Mouse (Mus musculus) Patski (cell line): ENCODE data around the gene Metap2. TPM values are rescaled to one million over a fixed set of nuclear protein-coding genes. Genes with fewer than 3 reads are reported as not detected.
A peak's percentile ranks its signal among the peaks of the same experiment; 100 is the strongest.

ENCODE experiments used
- ATAC-seq: fragments of 100-300 bp; one replicate; pipeline ENCODE4 v1.8.0; 2021
- CTCF ChIA-PET: fragments of 350-600 bp; sonication (Branson Sonifier 250); formaldehyde crosslinking; loops from one replicate; lab custom pipeline; 2022; ENCODE audit warnings: inconsistent platforms; lab: Charles Lee
- POLR2A ChIA-PET: fragments of 350-600 bp; sonication (Branson Sonifier 250); formaldehyde crosslinking; loops from one replicate; lab custom pipeline; 2022; ENCODE audit warnings: antibody characterized with exemption, inconsistent platforms; lab: Charles Lee
- DNase-seq: peaks from one replicate; pipeline ENCODE4 v3.0.0-alpha.2; 2011; ENCODE audit warnings: low read depth, low spot score
- H3K27me3 ChIP-seq: fragments of 371-371 bp; one replicate; pipeline ENCODE4 v1.5.1; 2021
- CTCF ChIP-seq: fragments of 100-300 bp; IDR thresholded peaks from one replicate; pipeline ENCODE4 v1.5.1; 2021
- in situ Hi-C: fragments of 300-500 bp; cut with MboI; formaldehyde crosslinking; loops from 3 replicates; pipeline ENCODE4 v1.11.1; 2018; ENCODE audit warnings: low pct_unique_long_range_greater_than_20kb, mixed read lengths
- polyA plus RNA-seq: library from polyadenylated mRNA; unstranded; gene quantifications from one replicate; pipeline ENCODE4 v1.2.3, GENCODE M21; 2021

Metap2 gene
- polyA plus RNA-seq: 282 TPM

DNA sequence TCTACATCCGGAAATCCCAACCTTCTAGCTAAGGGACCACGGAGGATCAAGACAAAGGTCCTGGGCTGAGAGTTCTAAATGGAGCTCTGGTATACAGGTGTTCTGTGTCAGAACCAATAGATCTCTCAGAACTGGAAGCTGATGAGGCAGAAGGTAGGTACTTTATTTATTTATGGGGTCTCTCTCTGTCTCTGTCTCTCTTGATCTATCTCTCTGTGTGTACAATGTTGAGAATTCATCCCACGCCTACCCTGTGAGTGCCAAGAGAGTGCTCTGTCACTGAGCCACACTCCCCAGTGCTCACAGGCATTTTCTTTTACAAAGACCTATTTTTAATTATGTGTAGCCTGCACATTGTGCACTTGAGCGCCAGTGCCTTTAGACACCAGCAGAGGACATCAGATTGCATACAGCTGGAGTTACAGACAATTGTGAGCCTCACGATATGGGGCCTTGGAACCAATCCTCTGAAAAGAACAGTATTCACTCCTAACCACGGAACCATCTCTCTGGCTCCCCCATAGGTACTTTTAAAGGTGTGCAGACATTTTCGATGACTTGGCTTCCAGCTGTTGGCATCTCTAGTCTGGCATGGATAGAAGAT lies at the start of gene Metap2:
TSS of gene Metap2 (minus strand) at position 51 of the 604 bp plus-strand sequence.
- ChIA-PET CTCF (no interaction called here), POLR2A (no interaction called here)
- TF ChIP-seq CTCF: no peak
- DNase-seq (no peak), ATAC-seq (no peak)
- in situ Hi-C loops: no loop called here
- H3K27me3 ChIP-seq: no peaks in the 10 kb centered on the region

DNA sequence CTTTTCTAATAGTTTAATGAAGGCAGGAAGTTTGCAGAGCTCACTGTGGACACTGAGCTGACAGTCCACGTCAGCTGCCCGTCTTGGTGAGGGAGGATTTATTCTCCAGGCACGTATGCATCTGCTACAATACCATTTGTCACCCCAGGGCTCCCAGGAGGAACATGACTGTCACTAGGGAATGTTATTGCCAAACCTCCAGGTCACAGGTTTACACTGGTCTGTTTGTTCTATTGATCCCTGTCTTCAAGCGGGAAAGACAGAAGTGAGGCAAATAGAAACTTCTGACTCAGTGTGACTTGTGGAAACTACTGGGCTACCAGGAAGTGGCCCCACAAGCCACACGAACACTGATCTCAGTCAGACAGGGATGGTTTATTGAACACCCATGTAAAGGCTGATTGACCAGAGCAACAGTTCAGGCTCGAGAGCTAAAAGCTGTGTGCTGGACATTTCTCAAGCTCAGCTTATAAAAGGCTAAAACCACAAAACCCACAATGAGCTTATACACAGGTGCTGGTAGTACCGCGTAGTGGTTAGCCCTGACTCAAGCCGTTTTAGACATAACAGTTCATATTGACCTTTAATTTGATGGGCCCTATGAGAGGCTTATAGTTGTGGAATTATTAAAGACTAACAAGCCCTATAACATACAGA lies 49.1 kb upstream of the Metap2 start:
- POLR2A ChIA-PET: interaction anchor here (0.9 kb wide), 1 partner anchor 11 kb away, joined by 3 read pairs; no protein-coding TSS in a partner anchor
- no peaks in the 10 kb centered on the region for H3K27me3 ChIP-seq
- in situ Hi-C loops: loop anchor here (5.0 kb wide), 1 partner anchor 166 kb away; no protein-coding TSS in a partner anchor
- no peak for TF ChIP-seq CTCF
- DNase-seq: no peak
- peak; percentile 27 for ATAC-seq
- CTCF ChIA-PET: interaction anchor here (0.9 to 1.1 kb wide), 2 partner anchors 7 to 171 kb away, joined by 3 read pairs; no protein-coding TSS in a partner anchor

DNA sequence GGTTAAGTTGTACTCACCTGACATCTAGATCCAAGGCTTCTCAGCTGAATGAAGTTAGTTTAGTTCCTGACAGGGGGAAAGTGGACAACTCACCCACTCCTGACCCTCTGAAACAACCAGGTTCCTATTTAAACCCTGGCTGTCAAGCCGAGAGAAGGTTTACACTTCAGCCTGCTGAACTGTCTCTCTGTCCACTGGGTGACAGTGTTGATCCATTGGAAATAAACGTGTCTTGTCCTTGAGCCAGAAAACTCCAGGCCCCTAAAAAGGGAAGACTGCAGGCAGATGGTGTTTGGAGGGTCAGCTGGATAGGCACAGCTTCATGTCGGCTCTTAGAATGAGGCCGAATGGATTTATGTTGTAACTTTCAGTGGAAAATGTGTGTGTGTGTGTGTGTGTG lies 48.5 kb upstream of the Metap2 start:
- no peak for ATAC-seq
- CTCF ChIA-PET: interaction anchor here (0.7 to 1.5 kb wide), 5 partner anchors 8 to 463 kb away, joined by 3 to 6 read pairs (median 3); no protein-coding TSS in a partner anchor
- in situ Hi-C loops: loop anchor here (5.0 kb wide), 1 partner anchor 167 kb away; no protein-coding TSS in a partner anchor
- DNase-seq: no peak
- POLR2A ChIA-PET: interaction anchor here (0.9 kb wide), 1 partner anchor 11 kb away, joined by 3 read pairs; no protein-coding TSS in a partner anchor
- TF ChIP-seq CTCF: peak; percentile 87
- H3K27me3 ChIP-seq: no peaks in the 10 kb centered on the region

DNA sequence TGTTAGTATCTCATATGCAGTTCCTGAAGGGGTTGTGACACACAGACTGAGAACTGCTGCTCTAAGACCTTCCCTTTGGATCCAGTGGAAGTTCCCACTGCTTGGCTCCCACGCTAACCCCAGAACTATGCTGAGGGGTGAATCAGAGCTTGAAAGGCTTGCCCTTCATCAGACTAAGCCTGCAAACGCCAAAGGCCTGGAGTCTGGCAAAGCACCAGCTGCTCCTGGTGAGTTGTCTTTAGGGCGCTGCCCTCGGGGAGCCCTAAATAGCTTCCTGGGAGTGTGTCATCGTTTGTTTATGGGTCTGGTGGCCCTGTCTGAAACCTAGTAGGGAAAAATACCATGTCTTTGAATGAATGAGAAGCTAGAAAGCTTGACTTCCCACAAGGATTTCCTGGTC lies 47.3 kb upstream of the Metap2 start:
- TF ChIP-seq CTCF: no peak
- DNase-seq (peak; percentile 98), ATAC-seq (peak; percentile 94)
- H3K27me3 ChIP-seq: no peaks in the 10 kb centered on the region
- in situ Hi-C loops: no loop called here
- ChIA-PET POLR2A (no interaction called here), CTCF (interaction anchor here (0.8 to 1.5 kb wide), 3 partner anchors 9 to 126 kb away, joined by 3 to 6 read pairs (median 3); no protein-coding TSS in a partner anchor)

DNA sequence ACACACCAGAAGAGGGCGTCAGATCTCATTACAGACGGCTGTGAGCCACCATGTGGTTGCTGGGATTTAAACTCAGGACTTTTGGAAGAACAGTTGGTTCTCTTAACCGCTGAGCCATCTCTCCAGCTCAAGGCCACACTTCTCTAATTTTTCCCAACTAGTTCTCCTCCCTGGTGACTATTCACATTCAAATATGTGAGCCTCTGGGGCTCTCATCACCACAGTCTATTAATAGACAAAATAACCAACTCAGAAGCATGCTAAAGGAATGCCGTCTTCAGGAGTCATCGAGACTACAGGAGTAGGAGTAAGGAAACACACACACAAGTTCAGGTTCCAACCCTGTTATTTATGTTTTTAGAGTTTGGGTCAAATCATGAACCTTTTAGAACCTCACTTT lies 43.4 kb upstream of the Metap2 start:
- ATAC-seq: no peak
- ChIA-PET POLR2A (no interaction called here), CTCF (interaction anchor here (1.5 kb wide), 1 partner anchor 12 kb away, joined by 4 read pairs; no protein-coding TSS in a partner anchor)
- H3K27me3 ChIP-seq: no peaks in the 10 kb centered on the region
- no peak for DNase-seq
- in situ Hi-C loops: no loop called here
- TF ChIP-seq CTCF: no peak

DNA sequence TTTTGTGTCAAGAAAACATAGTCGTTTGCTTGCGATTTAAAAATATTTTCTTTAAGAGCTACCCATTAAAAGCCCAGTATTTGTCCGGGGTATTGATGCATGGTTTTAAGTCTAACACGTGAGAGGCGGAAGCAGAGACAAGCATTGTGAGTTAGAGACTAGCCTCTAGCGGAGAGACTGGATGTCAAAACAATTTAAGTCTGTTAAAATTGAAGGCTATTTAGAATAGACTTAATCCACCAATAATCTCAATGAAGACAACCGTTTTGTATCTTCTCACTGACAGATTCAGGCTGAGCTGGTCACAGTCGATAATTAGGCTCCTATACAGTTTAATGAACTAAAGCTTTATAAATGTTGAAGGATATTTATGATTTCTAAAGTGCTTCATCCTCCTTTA lies 42.8 kb upstream of the Metap2 start:
- CTCF ChIA-PET: interaction anchor here (1.5 kb wide), 1 partner anchor 11 kb away, joined by 4 read pairs; no protein-coding TSS in a partner anchor
- POLR2A ChIA-PET: no interaction called here
- H3K27me3 ChIP-seq: no peaks in the 10 kb centered on the region
- no peak for TF ChIP-seq CTCF
- DNase-seq (no peak), ATAC-seq (no peak)
- in situ Hi-C loops: no loop called here

DNA sequence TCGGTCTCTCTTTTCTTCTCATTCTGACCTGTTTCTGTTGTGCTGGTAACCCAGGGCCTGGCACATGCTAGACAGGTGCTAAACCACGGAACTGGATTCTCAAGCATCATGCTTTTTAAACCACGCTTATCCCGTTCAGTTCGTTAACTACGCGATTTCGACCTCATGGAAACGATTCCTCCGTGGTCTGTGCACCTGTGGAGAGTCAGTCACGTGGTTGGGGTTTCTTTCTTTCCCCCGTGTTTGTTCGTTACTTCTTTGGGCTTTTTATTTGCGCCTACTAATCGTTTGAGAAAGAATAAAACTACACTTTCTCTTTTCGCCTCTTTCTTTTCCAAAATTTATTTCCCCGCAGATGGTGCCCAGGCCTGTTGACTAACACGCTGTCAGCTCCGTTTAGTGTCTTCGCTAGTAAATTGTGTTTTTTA lies 42.0 kb upstream of the Metap2 start:
- H3K27me3 ChIP-seq: no peaks in the 10 kb centered on the region
- TF ChIP-seq CTCF: no peak
- POLR2A ChIA-PET: no interaction called here
- CTCF ChIA-PET: no interaction called here
- in situ Hi-C loops: no loop called here
- DNase-seq (no peak), ATAC-seq (no peak)

DNA sequence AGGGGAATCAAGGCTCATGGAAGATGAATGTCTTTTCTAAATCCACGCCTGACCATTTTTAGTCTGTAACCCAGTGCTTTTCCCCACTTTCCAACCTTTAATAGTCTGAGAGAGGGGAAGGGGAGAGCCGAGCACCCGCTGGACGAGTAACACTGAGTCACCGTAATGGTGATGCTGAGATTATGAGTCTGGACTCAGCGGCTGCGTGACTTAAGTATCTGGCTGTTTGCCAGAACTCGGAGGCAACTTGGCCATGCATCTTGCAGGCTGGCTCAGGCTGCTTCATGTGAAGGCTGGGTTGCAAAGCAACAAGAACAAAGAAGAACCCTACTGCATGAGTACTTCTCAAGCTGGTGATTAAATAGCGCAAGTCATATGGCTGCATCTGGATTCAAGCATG lies 37.1 kb upstream of the Metap2 start:
- no peak for TF ChIP-seq CTCF
- in situ Hi-C loops: no loop called here
- ATAC-seq (peak; percentile 83), DNase-seq (peak; percentile 86)
- no peaks in the 10 kb centered on the region for H3K27me3 ChIP-seq
- CTCF ChIA-PET: interaction anchor here (1.5 kb wide), 1 partner anchor 13 kb away, joined by 3 read pairs; no protein-coding TSS in a partner anchor
- POLR2A ChIA-PET: no interaction called here

DNA sequence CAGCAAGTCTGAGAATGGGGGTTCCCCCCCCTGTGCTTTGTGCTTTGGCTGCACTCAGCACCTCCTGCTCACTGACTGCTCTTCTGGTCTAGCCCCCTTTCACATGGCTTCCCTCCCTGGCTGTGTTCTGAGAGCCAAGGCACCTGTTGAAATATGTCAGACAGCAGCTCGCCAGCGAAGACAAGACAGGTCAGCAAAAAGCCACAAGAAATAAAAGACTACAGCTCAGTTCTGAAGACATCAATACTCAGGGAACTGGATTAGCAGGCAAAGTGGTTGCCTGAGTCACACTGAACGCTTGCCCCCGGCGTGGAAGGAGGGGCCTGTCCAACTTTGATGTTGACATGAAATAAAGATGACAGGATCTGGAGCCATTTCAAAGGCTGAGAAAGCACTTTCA lies 36.0 kb upstream of the Metap2 start:
- in situ Hi-C loops: no loop called here
- DNase-seq: no peak
- H3K27me3 ChIP-seq: no peaks in the 10 kb centered on the region
- ATAC-seq: no peak
- POLR2A ChIA-PET: no interaction called here
- TF ChIP-seq CTCF: no peak
- CTCF ChIA-PET: interaction anchor here (0.7 to 1.5 kb wide), 2 partner anchors 9 to 12 kb away, joined by 3 read pairs; no protein-coding TSS in a partner anchor

DNA sequence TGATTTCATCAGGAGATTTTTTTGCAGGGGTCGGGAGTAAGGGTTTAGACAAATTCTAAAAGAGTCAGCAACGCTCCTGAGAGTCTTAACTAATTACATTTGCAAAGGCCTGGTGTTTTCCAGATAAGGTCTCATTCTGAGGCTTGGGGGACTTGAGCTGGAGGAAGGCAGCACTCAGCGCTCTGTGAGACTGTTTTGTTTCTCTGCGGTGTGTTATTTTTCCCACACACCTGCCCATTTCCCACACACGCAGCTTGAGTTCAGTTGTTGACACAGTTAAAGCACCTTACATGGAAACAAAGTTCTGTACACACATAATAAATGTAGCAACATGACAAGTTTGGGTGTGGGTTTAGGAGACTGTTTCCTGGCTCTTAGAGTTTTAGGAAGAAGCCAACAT lies 35.1 kb upstream of the Metap2 start:
- in situ Hi-C loops: no loop called here
- no peak for DNase-seq
- ChIA-PET POLR2A (interaction anchor here (0.6 kb wide), 1 partner anchor 39 kb away, joined by 3 read pairs; no protein-coding TSS in a partner anchor), CTCF (interaction anchor here (0.7 kb wide), 1 partner anchor 33 kb away, joined by 3 read pairs; no protein-coding TSS in a partner anchor)
- no peak for ATAC-seq
- no peak for TF ChIP-seq CTCF
- no peaks in the 10 kb centered on the region for H3K27me3 ChIP-seq
